ENCODE assay signal across 11 mouse cellular contexts in the genomic region with DNA sequence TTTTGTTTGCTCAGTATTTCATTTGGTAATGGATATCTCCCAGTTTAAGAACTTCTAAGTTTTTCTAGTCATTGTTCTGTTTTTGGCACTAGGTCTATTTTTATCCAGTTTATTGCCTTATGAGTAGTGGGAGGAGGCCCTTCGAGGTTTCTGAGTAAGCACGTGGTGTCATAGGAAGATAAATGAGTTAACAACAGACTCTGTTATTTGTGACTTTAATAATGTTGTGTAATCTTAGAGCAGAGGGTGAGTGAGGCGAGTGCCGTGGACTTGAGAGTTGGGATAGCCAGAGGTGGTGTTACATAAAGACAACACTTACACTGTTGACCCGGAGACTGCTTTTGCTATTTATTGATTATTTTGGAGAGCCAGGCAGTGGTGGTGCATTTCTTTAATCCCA. TPM values are rescaled to one million over a fixed set of nuclear protein-coding genes. Genes with fewer than 3 reads are reported as not detected.
DNase-seq lines count a peak whose midpoint lies in the region; TF ChIP-seq lines count a peak whose summit lies in the region.
"Had no signal": no experiment of that assay in that cellular context is flagged by ENCODE, and none has a peak within 500 bp of the region (broad histone marks: within the 10 kb centered on the region; RNA-seq: fewer than 3 reads in every experiment).

No protein-coding gene starts in this region.

- H3K36me3 ChIP-seq in myocyte (ENCODE audit: control insufficient read depth, insufficient read depth), result peaks cover 24% of the 10 kb centered on the region

- no peaks in the 10 kb centered on the region for H3K27me3 ChIP-seq in myocyte (ENCODE audit: control insufficient read depth, insufficient read depth, insufficient read length)
- H3K27me3 ChIP-seq: lung, embryonic 15.5 days had no signal

- DNase-seq in kidney, adult 9 months, result peak; percentile 26
- DNase-seq in kidney, adult 8-10 months, result no peak
- peak; percentile 34 for DNase-seq in lung, postnatal 36 days
- no peak for DNase-seq in lung, postnatal 10 days
- no peak for DNase-seq in ovary, postnatal 10 days (ENCODE audit: low spot score)
- DNase-seq: heart, postnatal 36 days; right cerebral cortex, adult 18-20 months; thymus, adult 18-20 months had no signal

- H3K4me1 ChIP-seq in brown adipose tissue, adult 24 weeks (ENCODE audit: control insufficient read depth, insufficient read depth, insufficient read length, low read length), result peaks cover 19% of the 10 kb centered on the region

- H3K79me2 ChIP-seq in myocyte (ENCODE audit: control insufficient read depth, insufficient read depth), result peaks cover 71% of the 10 kb centered on the region

- no peak for TF ChIP-seq POLR2A in myocyte (IDR thresholded peaks at IDR 0.05; ENCODE audit: insufficient read length, low read depth)

- no peak overlapping the region for H3K4me2 ChIP-seq in myocyte (ENCODE audit: low read depth)
- H3K4me2 ChIP-seq: lung, embryonic 15.5 days had no signal

- H3K4me3 ChIP-seq in brown adipose tissue, adult 24 weeks (ENCODE audit: insufficient read depth, low read depth, low read length), result no peak overlapping the region
- H3K4me3 ChIP-seq in myocyte, result no peak overlapping the region
- H3K4me3 ChIP-seq: lung, embryonic 15.5 days had no signal

- H3ac ChIP-seq in myocyte (ENCODE audit: control insufficient read depth, insufficient read length), result no peak overlapping the region

- peak overlapping the region; percentile 27; the same call in 1 of the 2 replicates for H3K27ac ChIP-seq in brown adipose tissue, adult 24 weeks (replicated peaks; ENCODE audit: low read depth, low read length)
- H3K27ac ChIP-seq: lung, embryonic 15.5 days had no signal

TF ChIP-seq in myocyte, 11 proteins besides CTCF, POLR2A, EP300 and RAD21:
- TF ChIP-seq E2F4 (IDR thresholded peaks at IDR 0.05; ENCODE audit: insufficient read depth), result no peak
- TF ChIP-seq USF1 (IDR thresholded peaks at IDR 0.05; ENCODE audit: low read depth), result peak; percentile 40
- no peak for TF ChIP-seq POLR2AphosphoS2 (IDR thresholded peaks at IDR 0.05; ENCODE audit: insufficient read length, low read depth)
- TF ChIP-seq TCF3 (IDR thresholded peaks at IDR 0.05; ENCODE audit: insufficient read length, low read depth), result no peak
- TF ChIP-seq CEBPB (IDR thresholded peaks at IDR 0.05; ENCODE audit: insufficient read depth, poor library complexity, severe bottlenecking), result 0 out of 2 replicates have a peak, but pooled peaks have one; percentile 11
- no peak for TF ChIP-seq MYOG (IDR thresholded peaks at IDR 0.05; ENCODE audit: control insufficient read depth in 1 of 3, insufficient read depth in 1 of 3, insufficient read length in 2 of 3, low read depth in 2 of 3)

RNA-seq across cellular contexts. Expression of gene Ywhah, which starts 5.9 kb away (rescaled TPM):
- 62.3 and 63.4 TPM in 2 replicates for polyA plus RNA-seq in brown adipose tissue, adult 24 weeks (2012; ENCODE audit: insufficient read depth, insufficient read length, missing spikeins)
- polyA plus RNA-seq in myocyte (2012; fragmentation: generic; extraction: Trizol), result 106 TPM

Comparison
In these comparisons a context has a peak if more than half of its experiments do, and no peak if none do; other contexts are left out.
1. DNase-seq: peak in kidney, adult 9 months (single experiment) and lung, postnatal 36 days (single experiment); none in kidney, adult 8-10 months (0 of 2), lung, postnatal 10 days (single experiment) and ovary, postnatal 10 days (single experiment).